Mouse (Mus musculus) leukemia stem cell, adult 10-12 weeks (primary cell): ENCODE results near the gene Rufy1. TPM values are rescaled to one million over a fixed set of nuclear protein-coding genes. Genes with fewer than 3 reads are reported as not detected.

Experiments used
- polyA plus RNA-seq: library from polyadenylated mRNA; stranded (reverse); fragments of >175 nt; gene quantifications from 2 replicates; pipeline ENCODE4 v1.2.3, GENCODE M21; 2012; ENCODE audit warnings: low replicate concordance

Rufy1 gene
- polyA plus RNA-seq = 4.1 and 4.6 TPM in 2 replicates

GRCm38 (mm10) chr11:50430277-50431133 is at the start of gene Rufy1:
Gene Rufy1 (minus strand): TSS chr11:50431125.

GRCm38 (mm10) chr11:50376911-50377891 is 53.7 kb downstream of the Rufy1 start, which contains the start of gene Hnrnph1:
Gene Hnrnph1 (plus strand): TSS chr11:50376990.

GRCm38 (mm10) chr11:50354162-50354561 is 76.8 kb downstream of the Rufy1 start, which contains the start of gene Cby3:
Gene Cby3 (plus strand): TSS chr11:50354462.

Other genes starting within 250 kb of the Rufy1 start
- gene Sqstm1, start 220.3 kb downstream of the Rufy1 start, polyA plus RNA-seq = 107 and 111 TPM in 2 replicates
- gene Mgat4b, start 220.2 kb downstream of the Rufy1 start, polyA plus RNA-seq = 157 and 261 TPM in 2 replicates
- 0.37 and 1.7 TPM in 2 replicates for gene Ltc4s, start 192.5 kb downstream of the Rufy1 start, polyA plus RNA-seq
- gene Maml1, start 138.8 kb downstream of the Rufy1 start, polyA plus RNA-seq = 8.8 and 16.2 TPM in 2 replicates
- gene Canx, start 105.5 kb downstream of the Rufy1 start, polyA plus RNA-seq = 13.1 and 31.2 TPM in 2 replicates
- gene Cby3, start 76.7 kb downstream of the Rufy1 start, polyA plus RNA-seq = not detected in 2 replicates
- 67.2 and 193 TPM in 2 replicates for gene Hnrnph1, start 54.1 kb downstream of the Rufy1 start, polyA plus RNA-seq
- 0.20 and 0.44 TPM in 2 replicates for gene Adamts2, start 171.0 kb upstream of the Rufy1 start, polyA plus RNA-seq